Comparison of ENCODE assay signal across 20 mouse cellular contexts in the genomic region with DNA sequence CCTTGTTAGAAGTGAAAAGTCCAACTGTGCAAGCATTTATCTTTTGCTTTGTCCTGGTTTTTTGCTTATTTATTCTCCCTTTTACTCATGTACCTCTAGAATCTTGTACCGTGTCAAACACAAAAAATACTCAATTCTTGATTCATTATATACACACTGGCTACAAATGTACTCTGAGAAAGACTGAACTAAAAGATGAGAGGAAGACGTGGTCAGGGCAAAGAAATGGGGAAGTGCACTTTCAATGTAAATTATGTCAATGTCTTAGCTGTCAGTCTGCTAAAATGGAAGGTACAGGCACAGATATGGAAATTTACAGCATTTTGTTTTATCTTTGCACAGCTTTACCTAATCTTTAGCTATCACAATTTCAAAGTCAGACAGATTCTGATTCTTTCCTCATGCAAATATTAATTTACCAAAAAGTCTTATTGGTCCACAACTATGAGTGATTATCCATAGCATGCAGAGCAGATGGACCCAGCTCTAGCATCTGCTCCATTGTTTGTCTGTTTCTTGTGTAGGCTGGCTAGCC. TPM values are rescaled to one million over a fixed set of nuclear protein-coding genes. Genes with fewer than 3 reads are reported as not detected.
DNase-seq lines count a peak whose midpoint lies in the region; ATAC-seq and TF ChIP-seq lines count a peak whose summit lies in the region.
"Had no signal": no experiment of that assay in that cellular context is flagged by ENCODE, and none has a peak within 500 bp of the region (broad histone marks: within the 10 kb centered on the region; RNA-seq: fewer than 3 reads in every experiment).

No protein-coding gene starts in this region.

- no peak overlapping the region for H3K4me3 ChIP-seq in hindbrain, embryonic 14.5 days (replicated peaks; ENCODE audit: low read length)
- no peak overlapping the region for H3K4me3 ChIP-seq in thymus, adult 2 months (ENCODE audit: control insufficient read depth, insufficient read depth, low read length)
- H3K4me3 ChIP-seq: embryonic facial prominence, embryonic 13.5 days; forebrain, embryonic 12.5 days; gastrocnemius, adult 2 months; heart, embryonic 13.5 days; hindbrain, embryonic 13.5 days had no signal

- H3K4me1 ChIP-seq in hindbrain, embryonic 14.5 days (replicated peaks; ENCODE audit: control insufficient read depth, insufficient read depth, low read length) = no peaks in the 10 kb centered on the region
- H3K4me1 ChIP-seq in thymus, adult 2 months (replicated peaks; ENCODE audit: control insufficient read depth, insufficient read depth, low read length) = no peaks in the 10 kb centered on the region
- H3K4me1 ChIP-seq: embryonic facial prominence, embryonic 13.5 days; forebrain, embryonic 12.5 days; heart, embryonic 13.5 days; hindbrain, embryonic 13.5 days had no signal

- TF ChIP-seq CTCF in thymus, adult 2 months (IDR thresholded peaks at IDR 0.05; ENCODE audit: borderline replicate concordance, control insufficient read depth, extremely low read depth, insufficient read depth, low read length, poor library complexity) = no peak

- WGBS in hindbrain, embryonic 14.5 days = 76% methylated on average over 2 of the region's 2 CpGs
- 20% methylated on average over 2 of the region's 2 CpGs for WGBS in thymus, adult 2 months

- H3K9ac ChIP-seq in hindbrain, embryonic 14.5 days = no peak overlapping the region
- H3K9ac ChIP-seq: embryonic facial prominence, embryonic 13.5 days; forebrain, embryonic 12.5 days; forebrain, postnatal 0 days; heart, embryonic 13.5 days; hindbrain, embryonic 13.5 days had no signal

- no peak overlapping the region for H3K4me2 ChIP-seq in hindbrain, embryonic 14.5 days (replicated peaks)
- H3K4me2 ChIP-seq: embryonic facial prominence, embryonic 13.5 days; forebrain, embryonic 12.5 days; heart, embryonic 13.5 days; hindbrain, embryonic 13.5 days had no signal

- no peak for TF ChIP-seq POLR2A in thymus, adult 2 months (IDR thresholded peaks at IDR 0.05; ENCODE audit: control insufficient read depth, extremely low read depth, insufficient read depth, low read length, poor library complexity)

- H3K27me3 ChIP-seq in hindbrain, embryonic 14.5 days (ENCODE audit: control insufficient read depth, insufficient read depth, low read length) = no peaks in the 10 kb centered on the region
- H3K27me3 ChIP-seq in thymus, adult 2 months (ENCODE audit: control insufficient read depth, insufficient read depth, low read length) = no peaks in the 10 kb centered on the region
- H3K27me3 ChIP-seq: embryonic facial prominence, embryonic 13.5 days; forebrain, embryonic 12.5 days; heart, embryonic 13.5 days; hindbrain, embryonic 13.5 days had no signal

- H3K9me3 ChIP-seq in hindbrain, embryonic 14.5 days (ENCODE audit: control insufficient read depth, low read length) = peaks cover 5% of the 10 kb centered on the region
- H3K9me3 ChIP-seq: forebrain, embryonic 12.5 days had no signal

- ATAC-seq in granulocyte monocyte progenitor cell, adult 5-6 weeks (replicated peaks; ENCODE audit: poor library complexity, severe bottlenecking) = peak; percentile 83
- ATAC-seq in neutrophil, adult 5-6 weeks (ENCODE audit: extremely low read depth, insufficient number of reproducible peaks, low FRiP score, poor library complexity, severe bottlenecking) = peak; percentile 80
- ATAC-seq in hindbrain, embryonic 14.5 days (ENCODE audit: low FRiP score) = no peak
- ATAC-seq: forebrain, postnatal 0 days had no signal

- peak; percentile 43 to 55 for DNase-seq in spleen, postnatal 36 days (ENCODE audit: low spot score in 2 of 2)
- DNase-seq in spleen, postnatal 14 days (ENCODE audit: low spot score in 2 of 2) = no peak
- no peak for DNase-seq in hindbrain, embryonic 14.5 days (ENCODE audit: low spot score)
- DNase-seq in urinary bladder, adult 2 months (ENCODE audit: low spot score) = no peak
- no peak for DNase-seq in thymus, adult 2 months
- DNase-seq: adrenal gland, postnatal 10 days; cerebellum, adult 11 months; cerebellum, adult 9-10 months; cerebellum, postnatal 25 days; forebrain, postnatal 0 days; gastrocnemius, adult 2 months; gastrocnemius, postnatal 25 days; heart, adult 11 months; heart, postnatal 36 days had no signal

- no peak overlapping the region for H3K27ac ChIP-seq in hindbrain, embryonic 14.5 days
- no peak overlapping the region for H3K27ac ChIP-seq in thymus, adult 2 months (ENCODE audit: control insufficient read depth, insufficient read depth, low read length)
- H3K27ac ChIP-seq: embryonic facial prominence, embryonic 13.5 days; forebrain, embryonic 12.5 days; gastrocnemius, adult 2 months; heart, embryonic 13.5 days; hindbrain, embryonic 13.5 days had no signal

- H3K36me3 ChIP-seq in hindbrain, embryonic 14.5 days (replicated peaks; ENCODE audit: control insufficient read depth, insufficient read depth) = no peaks in the 10 kb centered on the region
- no peaks in the 10 kb centered on the region for H3K36me3 ChIP-seq in thymus, adult 2 months (ENCODE audit: control insufficient read depth, insufficient read depth, low read length)
- H3K36me3 ChIP-seq: embryonic facial prominence, embryonic 13.5 days; forebrain, embryonic 12.5 days; heart, embryonic 13.5 days; hindbrain, embryonic 13.5 days had no signal

RNA-seq across cellular contexts. Expression of a gene that starts 7.9 kb away (rescaled TPM):
- total RNA-seq in granulocyte monocyte progenitor cell, adult 5-6 weeks (2014; fragmentation: Nextera tagmentation) = 77.3 and 83.0 TPM in 2 replicates
- 114 and 119 TPM in 2 replicates for total RNA-seq in granulocyte monocyte progenitor cell, adult 5-6 weeks (2017)
- 269 TPM in 2 replicates for total RNA-seq in neutrophil, adult 5-6 weeks (2017)
- polyA plus RNA-seq in hindbrain, embryonic 14.5 days (2014; fragmentation: Nextera tagmentation; extraction: Ambion mirVana) = 25.6 and 28.3 TPM in 2 replicates
- 298 and 359 TPM in 2 replicates for polyA plus RNA-seq in urinary bladder, adult 2 months (2012; rRNA removed)
- polyA plus RNA-seq in thymus, adult 2 months (2012; rRNA removed) = 123 and 128 TPM in 2 replicates

Comparison
In these comparisons a context has a peak if more than half of its experiments do, and no peak if none do; other contexts are left out.
1. DNase-seq: peak in spleen, postnatal 36 days (2 of 2); none in spleen, postnatal 14 days (0 of 2), hindbrain, embryonic 14.5 days (single experiment), urinary bladder, adult 2 months (single experiment) and thymus, adult 2 months (single experiment).